Mouse (Mus musculus) intestine, postnatal 0 days (tissue): ENCODE measurements around the gene Npl. TPM values are rescaled to one million over a fixed set of nuclear protein-coding genes. Genes with fewer than 3 reads are reported as not detected.

Experiments used
- ATAC-seq: fragments of 200-750 bp; cut with Nextera tagmentation; 2 replicates; pipeline ENCODE4 v1.8.0; 2017; ENCODE audit warnings: mild to moderate bottlenecking, moderate TSS enrichment, moderate library complexity
- H3K27ac ChIP-seq: fragments of 300-500 bp; sonication (generic); 2 replicates; pipeline ENCODE4 v1.5.1; 2014; ENCODE audit warnings: mild to moderate bottlenecking, low read depth, low read length, moderate library complexity
- H3K27me3 ChIP-seq: fragments of 300-500 bp; sonication (generic); replicated peaks from 2 replicates; pipeline ENCODE4 v1.6.1; 2014; ENCODE audit warnings: low read length, mixed read lengths; ENCODE audit not compliant: control insufficient read depth, insufficient read depth
- H3K36me3 ChIP-seq: fragments of 300-500 bp; sonication (generic); 2 replicates; pipeline ENCODE4 v1.6.1; 2014; ENCODE audit warnings: mild to moderate bottlenecking, moderate library complexity; ENCODE audit not compliant: control insufficient read depth, insufficient read depth
- H3K4me1 ChIP-seq: fragments of 300-500 bp; sonication (generic); replicated peaks from 2 replicates; pipeline ENCODE4 v1.6.1; 2014; ENCODE audit warnings: antibody characterized with exemption, low read length, mixed read lengths; ENCODE audit not compliant: control insufficient read depth, insufficient read depth
- H3K4me2 ChIP-seq: fragments of 300-500 bp; sonication (generic); replicated peaks from 2 replicates; pipeline ENCODE4 v1.6.1; 2014; ENCODE audit warnings: low read depth, mild to moderate bottlenecking, moderate library complexity
- H3K4me3 ChIP-seq: fragments of 300-500 bp; sonication (generic); 2 replicates; pipeline ENCODE4 v1.5.1; 2014; ENCODE audit warnings: low read depth, low read length
- H3K9ac ChIP-seq: fragments of 300-500 bp; sonication (generic); 2 replicates; pipeline ENCODE4 v1.6.1; 2014; ENCODE audit warnings: mild to moderate bottlenecking, low read depth, low read length
- H3K9me3 ChIP-seq: fragments of 300-500 bp; sonication (generic); 2 replicates; pipeline ENCODE4 v1.6.1; 2016; ENCODE audit warnings: mixed run types; ENCODE audit not compliant: control insufficient read depth
- CTCF ChIP-seq: sonication (generic); IDR thresholded peaks from 2 replicates; pipeline ENCODE4 v1.5.1; 2016; ENCODE audit warnings: low read depth, mild to moderate bottlenecking, control low read depth, antibody characterized with exemption, moderate library complexity
- WGBS: fragments of 180-500 bp; shearing (Covaris S2); extraction: QIAGEN DNeasy Blood & Tissue Kit; methylation state at CpG from one replicate; pipeline ENCODE4 v1.1.7; 2014; 5-methylcytosine and 5-hydroxymethylcytosine counted together
- polyA plus RNA-seq: library from polyadenylated mRNA; unstranded; fragments of >200 nt; fragmentation: Nextera tagmentation; extraction: Ambion mirVana; gene quantifications from 2 replicates; pipeline ENCODE4 v1.2.1, GENCODE M21; 2015

Gene Npl
- polyA plus RNA-seq, 1 experiment from 2014 or later = 967 TPM

GRCm38 (mm10) chr1:153563675-153564074 is 13.8 kb upstream of the Npl start:
- peak; percentile 40 for TF ChIP-seq CTCF
- Histone ChIP-seq H3K4me1 (no peaks in the 10 kb centered on the region), H3K27ac (no peak overlapping the region), H3K36me3 (no peaks in the 10 kb centered on the region), H3K9me3 (no peaks in the 10 kb centered on the region), H3K27me3 (no peaks in the 10 kb centered on the region), H3K9ac (no peak overlapping the region), H3K4me3 (no peak overlapping the region), H3K4me2 (no peak overlapping the region)
- ATAC-seq = no peak
- WGBS = 54% methylated on average over 2 of the region's 2 CpGs

GRCm38 (mm10) chr1:153560805-153561204 is 11.0 kb upstream of the Npl start:
- 69% methylated on average over 6 of the region's 6 CpGs for WGBS
- Histone ChIP-seq H3K27me3 (no peaks in the 10 kb centered on the region), H3K4me3 (no peak overlapping the region), H3K4me1 (no peaks in the 10 kb centered on the region), H3K4me2 (no peak overlapping the region), H3K9ac (no peak overlapping the region), H3K9me3 (no peaks in the 10 kb centered on the region), H3K27ac (no peak overlapping the region), H3K36me3 (no peaks in the 10 kb centered on the region)
- TF ChIP-seq CTCF = no peak
- no peak for ATAC-seq

DNA sequence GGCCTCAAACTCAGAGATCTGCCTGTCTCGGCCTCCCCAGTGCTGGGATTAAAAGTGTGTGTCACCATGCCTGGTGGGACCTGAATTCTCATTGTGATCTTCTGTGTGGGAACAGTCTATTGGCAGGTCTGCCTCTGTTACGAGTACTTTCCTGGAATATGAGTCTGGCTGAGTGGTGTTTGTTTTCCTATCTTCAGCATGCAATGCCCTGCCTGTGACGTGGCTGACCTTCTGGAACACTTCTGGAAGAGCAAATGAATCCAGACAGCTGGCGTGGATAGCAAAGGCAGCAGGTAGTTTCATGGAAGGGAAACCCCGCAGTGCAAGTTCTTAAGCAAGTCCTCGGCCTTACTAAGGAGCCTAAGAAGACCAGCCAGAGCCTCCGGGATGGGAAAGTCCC is 9.9 kb upstream of the Npl start:
- Histone ChIP-seq H3K4me1 (no peaks in the 10 kb centered on the region), H3K27me3 (no peaks in the 10 kb centered on the region), H3K4me2 (no peak overlapping the region), H3K9me3 (no peaks in the 10 kb centered on the region), H3K9ac (no peak overlapping the region), H3K27ac (no peak overlapping the region), H3K4me3 (no peak overlapping the region), H3K36me3 (no peaks in the 10 kb centered on the region)
- no peak for TF ChIP-seq CTCF
- WGBS = 59% methylated on average over 7 of the region's 7 CpGs
- ATAC-seq = no peak

DNA sequence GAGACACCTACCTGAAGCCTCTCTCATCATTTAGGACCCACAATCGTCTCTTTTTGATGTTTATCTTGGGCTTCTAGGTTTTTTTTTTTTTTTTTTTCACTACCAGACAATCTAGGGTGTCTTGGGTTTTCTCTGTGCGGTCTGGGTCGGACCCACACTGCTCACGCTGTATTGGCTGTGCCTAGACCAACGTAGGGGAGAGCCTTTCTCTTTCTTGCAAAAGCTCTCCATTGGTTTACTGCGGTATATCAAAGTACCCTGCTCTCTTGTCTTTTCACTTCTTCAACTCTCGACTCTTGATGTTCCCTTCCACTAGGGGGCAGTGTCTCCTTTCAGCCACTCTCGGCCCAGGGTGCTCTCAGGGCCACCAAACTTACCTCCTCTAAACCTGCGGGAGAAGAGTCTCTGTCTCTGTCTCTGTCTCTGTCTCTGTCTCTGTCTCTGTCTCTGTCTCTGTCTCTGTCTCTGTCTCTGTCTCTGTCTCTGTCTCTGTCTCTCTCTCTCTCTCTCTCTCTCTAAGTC is 9.3 kb upstream of the Npl start:
- H3K27ac ChIP-seq = no peak overlapping the region
- no peak for ATAC-seq
- no peaks in the 10 kb centered on the region for H3K27me3 ChIP-seq
- no peak overlapping the region for H3K4me3 ChIP-seq
- H3K36me3 ChIP-seq = no peaks in the 10 kb centered on the region
- no peak overlapping the region for H3K4me2 ChIP-seq
- WGBS = 23% methylated on average over 9 of the region's 9 CpGs
- no peaks in the 10 kb centered on the region for H3K9me3 ChIP-seq
- H3K9ac ChIP-seq = no peak overlapping the region
- peak; percentile 90 for TF ChIP-seq CTCF
- H3K4me1 ChIP-seq = no peaks in the 10 kb centered on the region

GRCm38 (mm10) chr1:153556896-153557295 is 7.1 kb upstream of the Npl start:
- peak; percentile 94 for TF ChIP-seq CTCF
- Histone ChIP-seq H3K27ac (no peak overlapping the region), H3K36me3 (no peaks in the 10 kb centered on the region), H3K4me1 (no peaks in the 10 kb centered on the region), H3K4me3 (no peak overlapping the region), H3K9ac (no peak overlapping the region), H3K9me3 (no peaks in the 10 kb centered on the region), H3K27me3 (no peaks in the 10 kb centered on the region), H3K4me2 (no peak overlapping the region)
- no peak for ATAC-seq
- 7% methylated on average over 2 of the region's 2 CpGs for WGBS

- WGBS = 89% methylated on average over 4 of the region's 4 CpGs
- TF ChIP-seq CTCF = no peak
- H3K4me3 ChIP-seq = no peak overlapping the region
Observed at GRCm38 (mm10) chr1:153556202-153556601, 6.4 kb upstream of the Npl start.

GRCm38 (mm10) chr1:153550814-153551213 is 969 bp upstream of the Npl start:
- Histone ChIP-seq H3K4me3 (no peak overlapping the region), H3K27ac (no peak overlapping the region), H3K36me3 (no peaks in the 10 kb centered on the region), H3K9me3 (no peaks in the 10 kb centered on the region), H3K4me2 (no peak overlapping the region), H3K4me1 (no peaks in the 10 kb centered on the region), H3K27me3 (no peaks in the 10 kb centered on the region), H3K9ac (no peak overlapping the region)
- ATAC-seq = no peak
- peak; percentile 77 for TF ChIP-seq CTCF
- 20% methylated on average over 3 of the region's 3 CpGs for WGBS

More at GRCm38 (mm10) chr1:153556202-153556601, 6.4 kb upstream of the Npl start:
- H3K9ac ChIP-seq = no peak overlapping the region
- H3K27ac ChIP-seq = no peak overlapping the region
- H3K27me3 ChIP-seq = no peaks in the 10 kb centered on the region
- no peaks in the 10 kb centered on the region for H3K36me3 ChIP-seq
- ATAC-seq = no peak
- H3K4me2 ChIP-seq = no peak overlapping the region
- H3K9me3 ChIP-seq = no peaks in the 10 kb centered on the region
- no peaks in the 10 kb centered on the region for H3K4me1 ChIP-seq
